Mouse (Mus musculus) thymus, postnatal 0 days (tissue): Measurements from ENCODE around the gene Elovl7. TPM values are rescaled to one million over a fixed set of nuclear protein-coding genes. Genes with fewer than 3 reads are reported as not detected.

Source experiments
- DNase-seq: peaks from one replicate; pipeline ENCODE4 v3.0.0-alpha.2; 2015; ENCODE audit warnings: low spot score
- polyA plus RNA-seq: library from polyadenylated mRNA; unstranded; fragments of >200 nt; fragmentation: Nextera tagmentation; extraction: Ambion mirVana; gene quantifications from 2 replicates; pipeline ENCODE4 v1.2.1, GENCODE M21; 2015

Elovl7 gene
- polyA plus RNA-seq, 1 experiment from 2014 or later = 1.5 TPM

DNA sequence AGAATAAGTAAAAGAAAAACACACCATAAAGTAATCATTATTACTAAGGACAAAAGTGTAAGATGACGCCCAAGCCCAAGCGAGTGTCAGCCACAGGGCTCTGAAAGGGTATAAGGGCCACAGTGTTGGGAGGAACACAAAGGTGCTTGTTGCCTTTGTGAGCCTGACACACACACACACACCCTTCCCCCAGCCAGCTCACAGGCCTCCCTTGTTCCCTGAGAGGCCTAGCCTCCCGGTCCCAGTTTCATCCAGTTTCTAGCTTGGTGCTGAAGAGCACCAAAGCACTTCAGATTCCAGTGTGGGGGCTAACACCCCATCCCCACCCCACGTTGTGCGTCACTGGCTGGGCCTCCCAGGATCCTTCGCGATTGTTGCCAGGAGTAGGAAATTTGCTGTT is 87.2 kb downstream of the Elovl7 start:
- no peak for DNase-seq

- peak; percentile 28 for DNase-seq
Observed at GRCm38 (mm10) chr13:108302957-108303675, 88.9 kb downstream of the Elovl7 start.

- DNase-seq = no peak
Observed at GRCm38 (mm10) chr13:108303841-108304240, 89.6 kb downstream of the Elovl7 start.

- no peak for DNase-seq
Observed at GRCm38 (mm10) chr13:108304680-108305079, 90.5 kb downstream of the Elovl7 start.

- DNase-seq = peak; percentile 95
Observed at GRCm38 (mm10) chr13:108315702-108316486, 101.7 kb downstream of the Elovl7 start, which contains the start of gene Depdc1b. Depdc1b (plus strand) TSS chr13:108316332.

- DNase-seq = peak; percentile 59
Observed at GRCm38 (mm10) chr13:108316487-108316903, 102.3 kb downstream of the Elovl7 start.

DNA sequence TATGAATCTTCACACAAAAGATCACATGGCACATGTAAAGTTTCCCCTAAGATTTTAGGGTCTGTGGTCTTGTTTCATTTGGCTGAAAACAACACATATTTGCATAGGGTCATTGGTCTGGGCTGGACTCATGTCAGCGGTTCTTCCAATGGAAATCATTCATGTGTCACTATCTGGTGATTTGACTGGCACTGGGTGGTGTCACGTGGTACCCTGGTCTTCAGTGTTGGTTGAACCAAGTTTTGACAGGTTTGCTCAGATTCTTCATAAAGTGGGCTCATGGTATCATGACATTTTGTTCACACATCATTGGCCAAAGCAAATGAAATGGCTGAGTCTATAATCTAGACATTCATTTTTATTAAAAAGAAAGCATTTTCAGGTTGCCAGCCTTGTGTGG is 103.2 kb downstream of the Elovl7 start:
- DNase-seq = no peak

DNA sequence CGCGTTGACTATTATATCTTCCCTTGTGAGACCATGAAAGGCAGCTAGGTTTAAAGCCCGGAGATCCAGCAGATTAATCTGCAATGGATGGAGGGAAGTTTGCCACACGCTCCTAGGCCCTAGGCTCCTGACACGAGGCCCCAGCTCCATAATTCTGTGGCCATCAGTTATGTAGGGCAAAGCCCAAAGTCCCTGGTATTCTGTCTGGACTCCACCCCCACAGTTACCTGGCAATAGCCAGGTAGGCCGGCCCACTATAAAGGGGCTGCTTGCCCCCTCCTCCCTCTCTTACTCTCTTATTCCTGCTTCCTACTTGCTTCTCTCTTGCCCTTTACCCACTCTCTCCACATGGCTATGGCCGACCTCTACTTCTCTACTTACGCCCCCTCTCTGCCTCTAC is 104.8 kb downstream of the Elovl7 start:
- DNase-seq = no peak

- DNase-seq = no peak
Observed at GRCm38 (mm10) chr13:108320216-108320615, 106.0 kb downstream of the Elovl7 start.

GRCm38 (mm10) chr13:108322466-108322865 is 108.3 kb downstream of the Elovl7 start:
- no peak for DNase-seq

DNA sequence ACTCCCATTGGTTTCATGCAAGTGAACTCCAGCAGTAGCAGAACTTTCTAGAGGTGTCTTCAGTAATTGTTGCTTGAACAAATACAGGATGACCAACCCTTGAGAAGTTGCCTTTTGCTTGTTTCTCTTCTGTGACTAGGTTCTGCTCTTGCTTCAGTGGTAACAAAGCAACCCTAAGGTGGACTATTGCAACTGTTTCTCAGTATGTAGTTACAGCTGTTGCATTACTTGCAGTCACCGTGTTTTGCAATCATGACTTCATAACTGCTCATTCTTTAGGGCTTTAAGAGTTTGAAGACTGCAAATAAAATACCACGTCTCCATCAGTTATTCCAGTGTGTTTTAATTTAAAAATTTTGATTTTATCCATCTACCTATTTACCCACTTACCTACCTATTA is 109.1 kb downstream of the Elovl7 start:
- no peak for DNase-seq

- DNase-seq = no peak
Observed at GRCm38 (mm10) chr13:108323866-108324829, 109.9 kb downstream of the Elovl7 start.

GRCm38 (mm10) chr13:108325871-108326270 is 111.7 kb downstream of the Elovl7 start:
- no peak for DNase-seq

DNA sequence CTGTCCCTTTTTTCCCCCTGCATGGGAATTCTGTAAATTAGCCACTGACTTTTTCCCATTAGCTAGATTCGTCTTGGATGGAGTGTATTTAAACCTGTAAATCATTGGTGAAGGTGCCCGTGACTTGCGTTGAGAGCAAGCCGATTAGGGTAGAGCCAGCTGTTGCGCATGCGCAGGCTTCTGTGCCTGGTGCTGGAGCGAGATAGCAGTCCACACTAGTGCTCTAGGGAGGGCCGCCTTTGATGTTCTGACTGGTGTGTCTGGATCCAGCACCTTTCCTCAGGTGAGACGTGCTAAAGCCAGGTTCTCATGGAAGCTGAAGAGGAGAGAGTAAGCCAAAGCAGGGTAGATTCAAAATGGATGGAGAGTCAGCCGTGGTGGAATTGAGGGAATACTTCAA is 112.1 kb downstream of the Elovl7 start:
- DNase-seq = no peak

- DNase-seq = no peak
Observed at GRCm38 (mm10) chr13:108327047-108327446, 112.8 kb downstream of the Elovl7 start.

GRCm38 (mm10) chr13:108328406-108329180 is 114.4 kb downstream of the Elovl7 start:
- DNase-seq = no peak

- peak; percentile 32 for DNase-seq
Observed at GRCm38 (mm10) chr13:108329693-108330092, 115.5 kb downstream of the Elovl7 start.
